Comparison of ENCODE assay signal across 8 mouse cellular contexts in the genomic region with DNA sequence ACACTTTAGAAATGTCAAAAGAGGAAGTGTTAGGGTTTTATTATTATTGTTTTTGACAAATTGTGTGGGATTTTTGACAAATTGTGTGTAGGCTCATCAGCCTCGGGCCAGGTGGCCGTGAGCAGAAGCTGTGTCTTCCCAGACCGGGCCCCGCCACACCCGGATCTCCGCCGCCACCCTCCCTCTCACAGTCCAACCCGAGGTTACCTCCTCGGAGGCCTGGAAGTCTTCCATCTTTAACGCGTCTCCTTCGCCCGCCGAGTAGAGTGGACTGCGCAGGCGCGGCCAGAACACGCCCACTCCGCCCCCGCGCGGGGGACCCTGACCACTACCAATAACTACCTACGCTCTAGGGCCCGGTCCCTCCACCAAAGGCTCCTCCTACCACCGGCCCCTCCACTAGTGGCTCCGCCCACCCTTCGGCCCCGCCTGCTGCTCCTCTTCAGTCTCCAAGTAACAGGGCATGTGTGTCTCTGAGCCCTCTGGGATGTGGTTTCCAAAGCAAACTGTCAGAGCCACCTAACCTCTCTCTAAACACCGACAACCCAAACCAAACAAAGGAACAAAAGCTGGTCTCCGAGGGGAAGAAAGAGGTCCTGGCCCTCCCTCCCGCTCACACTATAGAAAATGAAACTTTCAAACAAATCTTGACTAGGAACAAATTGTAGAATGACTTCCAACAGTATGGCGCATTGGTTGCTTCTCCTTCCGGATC. TPM values are rescaled to one million over a fixed set of nuclear protein-coding genes. Genes with fewer than 3 reads are reported as not detected.
DNase-seq lines count a peak whose midpoint lies in the region; ATAC-seq lines count a peak whose summit lies in the region.
"Not testable (repeated sequence)": the region's sequence is repeated elsewhere in the genome, so short reads cannot be mapped to it uniquely, and the experiment has no call there.

Dynlt1f (minus strand) TSS at position 334 of the 715 bp plus-strand sequence.

- peak; percentile 83 for DNase-seq in adrenal gland, adult 8-10 months
- peak; percentile 87 to 89 for DNase-seq in heart, adult 18-20 months
- DNase-seq in kidney, adult 11 months, result peak; percentile 89
- peak; percentile 45 to 64 for DNase-seq in left cerebral cortex, postnatal 36 days (ENCODE audit: low spot score in 2 of 2)
- DNase-seq in right cerebral cortex, postnatal 14 days, result peak; percentile 16
- DNase-seq in urinary bladder, postnatal 4 days (ENCODE audit: low spot score in 2 of 2), result peak; percentile 62 to 69

- not testable (repeated sequence) for H3K27me3 ChIP-seq in embryonic facial prominence, embryonic 12.5 days

- peak within 1 kb of the TSS; percentile 40 for H3K4me2 ChIP-seq in embryonic facial prominence, embryonic 12.5 days (replicated peaks)

- H3K36me3 ChIP-seq in embryonic facial prominence, embryonic 12.5 days, result not testable (repeated sequence)

- H3K9me3 ChIP-seq in embryonic facial prominence, embryonic 12.5 days, result not testable (repeated sequence)

- not testable (repeated sequence) for H3K4me1 ChIP-seq in embryonic facial prominence, embryonic 12.5 days

- peak within 1 kb of the TSS; percentile 69 for H3K27ac ChIP-seq in embryonic facial prominence, embryonic 12.5 days

- peak within 1 kb of the TSS; percentile 46 for H3K4me3 ChIP-seq in embryonic facial prominence, embryonic 12.5 days

- 4% methylated on average over 26 of the region's 33 CpGs for WGBS in embryonic facial prominence, embryonic 12.5 days

- intact Hi-C loops in left cerebral cortex, postnatal 36 days (cut with DNase I), result not testable (repeated sequence)

- peak; percentile 96 for ATAC-seq in embryonic facial prominence, embryonic 12.5 days (ENCODE audit: insufficient number of reproducible peaks, insufficient read depth, low FRiP score, low TSS enrichment)
- ATAC-seq in megakaryocyte-erythroid progenitor cell, adult 5-6 weeks (replicated peaks; ENCODE audit: low FRiP score, low TSS enrichment, poor library complexity, severe bottlenecking), result peak; percentile 97

- peak within 1 kb of the TSS; percentile 44 for H3K9ac ChIP-seq in embryonic facial prominence, embryonic 12.5 days

RNA-seq across cellular contexts. Expression of gene Dynlt1f, which starts in this region (rescaled TPM):
- 100 to 1,000 TPM in 3 of 4 experiments, 10 to 100 TPM in 1; 99.3 to 120 (median 106) TPM for total RNA-seq in adrenal gland, adult 8-10 months (2022)
- polyA plus RNA-seq in embryonic facial prominence, embryonic 12.5 days (2016; fragmentation: Nextera tagmentation; extraction: Ambion mirVana), result 284 and 298 TPM in 2 replicates
- total RNA-seq in heart, adult 18-20 months (2021), result 10 to 100 TPM; 36.8 to 40.4 TPM
- total RNA-seq in left cerebral cortex, postnatal 36 days (2021), result 10 to 100 TPM; 33.6 to 40.7 TPM
- total RNA-seq in megakaryocyte-erythroid progenitor cell, adult 5-6 weeks (2014; fragmentation: Nextera tagmentation), result 109 and 153 TPM in 2 replicates
- total RNA-seq in megakaryocyte-erythroid progenitor cell, adult 5-6 weeks (2017), result 95.6 and 153 TPM in 2 replicates

Comparison
In these comparisons a context has a peak if more than half of its experiments do, and no peak if none do; other contexts are left out.
1. Peak in every context shown above with its lines: DNase-seq, ATAC-seq, H3K4me3 ChIP-seq and H3K27ac ChIP-seq.
2. DNase-seq: peak in every context shown above with its lines; median percentile 89 in kidney, adult 11 months; 88 in heart, adult 18-20 months; 83 in adrenal gland, adult 8-10 months; 66 in urinary bladder, postnatal 4 days; 54 in left cerebral cortex, postnatal 36 days; 16 in right cerebral cortex, postnatal 14 days.